ENCODE assay signal across 25 mouse cellular contexts in the genomic region with DNA sequence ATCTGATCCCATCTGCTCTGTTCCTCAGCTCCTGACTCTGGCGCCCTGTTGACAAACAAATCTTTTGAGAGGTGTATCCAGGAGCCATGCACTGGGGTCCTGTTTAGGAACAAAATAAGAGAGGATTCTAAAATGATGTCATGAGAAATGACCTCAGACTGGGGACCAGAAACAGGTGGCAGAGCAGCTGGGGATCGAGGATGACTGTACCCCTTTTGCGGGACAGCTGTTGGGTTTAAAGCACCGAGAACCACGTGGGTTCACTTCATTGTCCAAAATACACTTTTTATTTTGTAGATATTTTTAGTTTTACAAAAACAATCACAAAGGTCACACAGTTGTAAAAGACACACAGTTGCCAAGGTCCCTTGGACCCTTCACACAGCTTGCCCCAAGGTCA. TPM values are rescaled to one million over a fixed set of nuclear protein-coding genes. Genes with fewer than 3 reads are reported as not detected.
"Had no signal": no experiment of that assay in that cellular context is flagged by ENCODE, and none has a peak within 500 bp of the region (broad histone marks: within the 10 kb centered on the region; RNA-seq: fewer than 3 reads in every experiment).

No protein-coding gene starts in this region.

- H3K27me3 ChIP-seq: hindbrain, embryonic 12.5 days; hindbrain, embryonic 15.5 days; intestine, embryonic 15.5 days had no signal

- H3K4me2 ChIP-seq: hindbrain, embryonic 14.5 days had no signal

- H3K4me3 ChIP-seq: heart, embryonic 12.5 days; heart, embryonic 15.5 days; hindbrain, embryonic 12.5 days; hindbrain, embryonic 13.5 days; hindbrain, embryonic 15.5 days; layer of hippocampus, adult 2 months had no signal

- H3K36me3 ChIP-seq: heart, embryonic 10.5 days; heart, embryonic 12.5 days; heart, embryonic 13.5 days; heart, embryonic 15.5 days; hindbrain, embryonic 10.5 days; hindbrain, embryonic 12.5 days; hindbrain, embryonic 13.5 days; hindbrain, embryonic 15.5 days; intestine, embryonic 15.5 days; kidney, embryonic 15.5 days had no signal

RNA-seq across cellular contexts. Expression of a gene that starts 0.8 kb away (rescaled TPM):
- total RNA-seq: hematopoietic stem cell, adult 5-6 weeks; layer of hippocampus, postnatal 10 days; layer of hippocampus, postnatal 14 days had no signal
- polyA plus RNA-seq: hindbrain, embryonic 10.5 days; hindbrain, embryonic 12.5 days; hindbrain, embryonic 14.5 days; hindbrain, embryonic 16.5 days; hindbrain, postnatal 0 days had no signal

RNA-seq across cellular contexts. Expression of a gene that starts 6.0 kb away (rescaled TPM):
- total RNA-seq: hematopoietic stem cell, adult 5-6 weeks had no signal
- polyA plus RNA-seq: hindbrain, embryonic 11.5 days; inflammation-experienced regulatory T-cells, adult 6 months; intestine, embryonic 14.5 days; intestine, embryonic 15.5 days; intestine, embryonic 16.5 days; intestine, postnatal 0 days; kidney, embryonic 14.5 days; kidney, embryonic 15.5 days; kidney, embryonic 16.5 days; large intestine, adult 2 months had no signal

RNA-seq across cellular contexts. Expression of a gene that starts 39.4 kb away (rescaled TPM):
- total RNA-seq: hematopoietic stem cell, adult 5-6 weeks had no signal
- polyA plus RNA-seq: inflammation-experienced regulatory T-cells, adult 6 months had no signal

RNA-seq across cellular contexts. Expression of a gene that starts 43.2 kb away (rescaled TPM):
- total RNA-seq: hematopoietic stem cell, adult 5-6 weeks had no signal
